Mouse (Mus musculus): Measurements from ENCODE around the gene Vipas39.

Vipas39 gene

GRCm38 (mm10) chr12:87195069-87195468, 71.0 kb downstream of the Vipas39 start:
- no peak for DNase-seq

GRCm38 (mm10) chr12:87193008-87193407, 73.0 kb downstream of the Vipas39 start:
- no peak for DNase-seq

Measured in thymus, postnatal 14 days (tissue).